Mouse (Mus musculus) forebrain, embryonic 16.5 days (tissue): Measurements from ENCODE around the gene Npm1. TPM values are rescaled to one million over a fixed set of nuclear protein-coding genes. Genes with fewer than 3 reads are reported as not detected.

Source experiments
- polyA plus RNA-seq: library from polyadenylated mRNA; unstranded; fragments of >200 nt; fragmentation: Nextera tagmentation; extraction: Ambion mirVana; gene quantifications from 2 replicates; pipeline ENCODE4 v1.2.1, GENCODE M21; 2015

The Npm1 gene
- polyA plus RNA-seq, 1 experiment from 2014 or later, result 479 TPM

Other genes starting within 250 kb of the Npm1 start
- gene Fgf18, start 15.8 kb downstream of the Npm1 start, polyA plus RNA-seq, result 3.8 and 4.3 TPM in 2 replicates
- gene Tlx3, start 40.4 kb upstream of the Npm1 start, polyA plus RNA-seq, result not detected in 2 replicates
- gene Gm12117, start 113.5 kb upstream of the Npm1 start, polyA plus RNA-seq, result not detected in 2 replicates